Mouse (Mus musculus) brown adipose tissue, adult 24 weeks (tissue): ENCODE results near the gene Nfyb. TPM values are rescaled to one million over a fixed set of nuclear protein-coding genes. Genes with fewer than 3 reads are reported as not detected.

Source experiments
- H3K27ac ChIP-seq: fragments of 200-500 bp; replicated peaks from 2 replicates; pipeline ENCODE4 v1.5.1; 2012; ENCODE audit warnings: low read depth, mild to moderate bottlenecking, low read length
- H3K4me1 ChIP-seq: fragments of 200-500 bp; 2 replicates; pipeline ENCODE4 v1.6.1; 2012; ENCODE audit warnings: low read length, mixed read lengths; ENCODE audit not compliant: control insufficient read depth, insufficient read depth, insufficient read length
- H3K4me3 ChIP-seq: fragments of 200-500 bp; 2 replicates; pipeline ENCODE4 v1.5.1; 2012; ENCODE audit warnings: low read depth, mild to moderate bottlenecking, low read length, moderate library complexity; ENCODE audit not compliant: insufficient read depth
- polyA plus RNA-seq: library from polyadenylated mRNA; stranded (reverse); fragments of >200 nt; gene quantifications from 2 replicates; pipeline ENCODE4 v1.2.4, GENCODE M21; 2012; ENCODE audit not compliant: missing spikeins, insufficient read depth, insufficient read length

Nfyb gene
- polyA plus RNA-seq, 1 experiment, result 10.9 TPM

- H3K4me3 ChIP-seq, result no peak overlapping the region
- no peak overlapping the region for H3K27ac ChIP-seq
- H3K4me1 ChIP-seq, result no peaks in the 10 kb centered on the region
Measured at GRCm38 (mm10) chr10:82792311-82792710, 28.4 kb upstream of the Nfyb start.

DNA sequence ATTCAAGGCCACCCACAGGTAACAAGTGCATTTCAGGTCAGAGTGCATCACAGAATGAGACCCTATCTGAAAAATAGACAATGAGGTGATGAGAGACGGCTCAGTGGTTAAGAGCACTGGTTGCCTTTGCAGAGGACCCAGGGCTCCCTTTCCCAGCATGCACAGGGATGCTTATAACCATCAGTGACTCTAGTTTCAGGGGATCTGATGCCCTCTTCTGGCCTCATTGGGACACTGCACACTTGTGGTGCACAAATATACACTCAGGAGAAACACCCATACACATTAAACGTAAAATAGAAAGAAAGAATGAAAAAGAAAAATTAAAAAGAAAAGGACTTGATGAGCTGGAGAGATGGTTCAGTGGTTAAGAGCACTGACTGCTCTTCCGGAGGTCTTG, 27.8 kb upstream of the Nfyb start:
- Histone ChIP-seq H3K4me3 (no peak overlapping the region), H3K27ac (no peak overlapping the region), H3K4me1 (no peaks in the 10 kb centered on the region)

GRCm38 (mm10) chr10:82790504-82790903, 26.6 kb upstream of the Nfyb start:
- Histone ChIP-seq H3K27ac (no peak overlapping the region), H3K4me3 (no peak overlapping the region), H3K4me1 (no peaks in the 10 kb centered on the region)

GRCm38 (mm10) chr10:82789181-82789580, 25.2 kb upstream of the Nfyb start:
- no peak overlapping the region for H3K4me3 ChIP-seq
- H3K4me1 ChIP-seq, result no peaks in the 10 kb centered on the region
- H3K27ac ChIP-seq, result no peak overlapping the region

GRCm38 (mm10) chr10:82782472-82782871, 18.5 kb upstream of the Nfyb start:
- Histone ChIP-seq H3K4me3 (no peak overlapping the region), H3K27ac (no peak overlapping the region), H3K4me1 (no peaks in the 10 kb centered on the region)

GRCm38 (mm10) chr10:82780816-82781215, 16.9 kb upstream of the Nfyb start:
- H3K4me1 ChIP-seq, result no peaks in the 10 kb centered on the region
- no peak overlapping the region for H3K27ac ChIP-seq
- no peak overlapping the region for H3K4me3 ChIP-seq

DNA sequence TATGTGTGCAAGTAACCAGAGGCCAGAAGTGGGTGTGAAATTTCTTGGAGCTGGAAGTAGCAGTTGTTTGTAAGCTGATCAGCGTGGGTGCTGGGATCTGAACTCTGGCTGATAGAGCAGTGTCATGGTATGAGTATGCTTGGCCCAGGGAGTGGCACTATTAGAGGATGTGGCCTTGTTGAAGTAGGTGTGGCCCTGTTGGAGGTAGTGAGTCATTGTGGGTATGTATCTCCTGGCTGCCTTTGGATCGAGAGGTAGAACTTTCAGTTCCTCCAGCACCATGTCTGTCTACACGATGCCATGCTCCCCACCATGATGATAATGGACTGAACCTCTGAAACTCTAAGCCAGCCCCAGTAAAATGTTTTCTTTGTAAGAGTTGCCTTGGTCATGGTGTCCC, 16.4 kb upstream of the Nfyb start:
- H3K4me1 ChIP-seq, result no peaks in the 10 kb centered on the region
- H3K4me3 ChIP-seq, result no peak overlapping the region
- no peak overlapping the region for H3K27ac ChIP-seq

DNA sequence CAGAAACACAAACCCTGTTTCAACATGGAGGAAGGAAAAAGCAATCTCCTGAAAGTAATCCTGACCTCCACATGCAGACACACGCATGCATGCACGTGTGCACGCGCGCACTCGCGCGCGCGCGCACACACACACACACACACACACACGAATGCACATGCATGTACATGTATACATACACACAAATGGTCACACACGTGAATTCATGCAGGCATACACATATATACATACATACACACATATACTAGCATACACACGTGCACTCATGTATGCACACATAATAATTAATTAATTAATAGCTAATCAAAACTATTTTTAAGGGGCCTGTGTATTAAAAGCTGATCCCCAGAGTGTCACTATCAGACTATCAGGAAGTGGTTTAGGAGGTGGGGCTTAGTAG, 15.9 kb upstream of the Nfyb start:
- Histone ChIP-seq H3K4me3 (no peak overlapping the region), H3K27ac (no peak overlapping the region)

GRCm38 (mm10) chr10:82778791-82779549, 15.0 kb upstream of the Nfyb start:
- Histone ChIP-seq H3K4me3 (no peak overlapping the region), H3K4me1 (no peaks in the 10 kb centered on the region), H3K27ac (no peak overlapping the region)

More for the DNA sequence above, 15.9 kb upstream of the Nfyb start:
- no peaks in the 10 kb centered on the region for H3K4me1 ChIP-seq

- H3K4me3 ChIP-seq, result no peak overlapping the region
- no peak overlapping the region for H3K27ac ChIP-seq
- no peaks in the 10 kb centered on the region for H3K4me1 ChIP-seq
Measured at GRCm38 (mm10) chr10:82777886-82778285, 13.9 kb upstream of the Nfyb start.

DNA sequence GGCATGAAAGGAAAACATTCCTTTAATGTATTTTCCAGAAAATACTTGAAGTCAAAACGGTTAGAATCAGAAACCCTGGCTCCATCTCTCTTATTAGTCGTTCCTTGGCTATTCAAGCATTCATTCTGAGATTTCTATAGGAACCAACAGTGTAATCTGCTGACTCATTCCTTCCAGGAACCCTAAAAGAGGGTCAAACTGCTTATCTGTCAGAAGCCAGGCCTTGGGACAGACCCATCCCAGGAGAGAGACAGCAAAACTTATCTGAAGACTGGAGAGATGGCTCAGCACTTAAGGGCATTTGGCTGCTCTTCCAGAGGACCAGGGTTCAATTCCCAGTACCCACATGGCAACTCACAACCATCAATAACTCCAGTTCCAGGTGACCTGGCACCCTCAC, 13.1 kb upstream of the Nfyb start:
- H3K4me1 ChIP-seq, result no peaks in the 10 kb centered on the region
- H3K4me3 ChIP-seq, result no peak overlapping the region
- H3K27ac ChIP-seq, result no peak overlapping the region

GRCm38 (mm10) chr10:82774841-82775240, 10.9 kb upstream of the Nfyb start:
- Histone ChIP-seq H3K4me1 (no peaks in the 10 kb centered on the region), H3K4me3 (no peak overlapping the region), H3K27ac (no peak overlapping the region)

DNA sequence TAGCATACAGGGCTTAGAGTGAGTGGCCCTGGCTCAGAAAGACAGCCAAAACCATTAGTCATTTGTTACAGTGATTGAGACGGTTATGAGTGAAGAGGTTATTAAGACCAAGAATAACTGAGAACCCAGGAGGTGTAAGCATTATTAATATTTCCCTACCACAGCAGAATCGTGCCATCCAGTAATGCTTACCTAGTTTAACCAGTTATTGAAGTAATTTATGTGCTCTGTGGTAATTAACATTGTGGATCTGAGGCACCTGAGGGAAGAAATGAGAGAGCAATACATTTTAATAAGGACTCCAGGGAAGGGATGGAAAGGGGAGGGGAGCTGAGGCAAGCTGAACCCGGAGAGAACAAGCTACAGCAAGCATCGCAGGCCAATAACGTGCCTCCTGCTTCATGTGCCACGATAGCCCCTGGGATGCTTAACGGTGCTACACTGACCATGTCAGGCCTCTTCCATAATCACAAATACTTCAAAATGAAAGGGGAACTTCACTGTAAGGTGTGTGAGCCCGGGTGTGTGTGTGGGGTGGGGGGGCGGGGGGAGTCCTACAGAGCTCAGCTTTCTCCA, 7.7 kb upstream of the Nfyb start:
- H3K4me3 ChIP-seq, result no peak overlapping the region
- H3K4me1 ChIP-seq, result no peaks in the 10 kb centered on the region
- H3K27ac ChIP-seq, result no peak overlapping the region

DNA sequence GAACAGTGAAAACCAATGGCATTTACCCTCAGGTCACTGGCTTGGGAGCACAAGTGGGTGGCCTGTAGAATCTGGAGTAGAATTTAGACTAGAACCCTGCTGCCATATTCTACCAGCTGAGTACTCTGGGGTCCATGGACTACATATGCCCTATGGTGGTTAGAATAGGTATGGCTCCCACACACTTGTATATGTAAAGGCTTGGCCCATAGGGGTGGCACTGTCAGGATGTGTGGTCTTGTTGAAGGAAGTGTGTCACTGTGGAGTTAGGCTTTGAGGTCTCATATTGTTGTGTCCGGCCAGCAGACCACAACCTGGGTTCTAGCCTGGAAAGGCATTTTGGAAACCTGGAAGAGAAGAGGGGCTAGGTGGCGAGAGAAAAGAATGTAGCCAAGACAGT, 6.8 kb upstream of the Nfyb start:
- H3K27ac ChIP-seq, result no peak overlapping the region
- no peaks in the 10 kb centered on the region for H3K4me1 ChIP-seq

GRCm38 (mm10) chr10:82768901-82769300, 5.0 kb upstream of the Nfyb start:
- Histone ChIP-seq H3K27ac (no peak overlapping the region), H3K4me1 (no peaks in the 10 kb centered on the region), H3K4me3 (no peak overlapping the region)

More for the DNA sequence above, 6.8 kb upstream of the Nfyb start:
- no peak overlapping the region for H3K4me3 ChIP-seq
